Mouse (Mus musculus) adrenal gland, postnatal 4 days (tissue): ENCODE data around the gene Gper1. TPM values are rescaled to one million over a fixed set of nuclear protein-coding genes. Genes with fewer than 3 reads are reported as not detected.
A peak's percentile ranks its signal among the peaks of the same experiment; 100 is the strongest.

ENCODE experiments used
- DNase-seq, 2 experiments: peaks; one replicate each; pipeline ENCODE4 v3.0.0; 2021 to 2022; ENCODE audit warnings: low spot score in 2 of 2, mixed read lengths in 2 of 2
- total RNA-seq, 2 experiments: library from RNA; stranded (reverse); gene quantifications; 2 replicates each; pipeline ENCODE4 v1.2.3; 2021

Gene Gper1
- total RNA-seq, 2 experiments from 2014 or later: 6.0 to 7.4 TPM

GRCm38 (mm10) chr5:139441726-139442018, 18.7 kb downstream of the Gper1 start:
- no peak for DNase-seq

- DNase-seq: no peak
Measured at GRCm38 (mm10) chr5:139442428-139442827, 19.5 kb downstream of the Gper1 start.

- no peak for DNase-seq
Measured at GRCm38 (mm10) chr5:139442962-139443361, 20.0 kb downstream of the Gper1 start.

DNA sequence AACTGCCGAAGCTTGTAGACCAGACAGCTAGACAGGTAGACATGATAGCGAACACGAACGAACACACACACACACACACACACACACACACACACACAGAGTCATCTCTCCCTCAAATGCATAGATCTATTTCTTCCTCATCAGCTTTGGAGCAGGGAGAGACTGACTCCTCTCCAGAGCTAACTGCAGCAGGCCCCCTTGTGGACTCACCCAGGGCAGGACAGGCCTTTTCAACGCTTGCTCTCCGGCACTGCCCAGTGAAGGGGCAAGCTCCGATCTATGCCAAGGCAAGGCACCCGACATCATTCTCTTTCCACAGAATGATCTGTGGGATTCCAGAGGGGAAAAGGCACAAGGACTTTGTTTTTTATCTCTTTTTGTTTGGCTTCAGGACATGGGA, 22.3 kb downstream of the Gper1 start:
- no peak for DNase-seq

GRCm38 (mm10) chr5:139448025-139448424, 25.1 kb downstream of the Gper1 start:
- no peak for DNase-seq

DNA sequence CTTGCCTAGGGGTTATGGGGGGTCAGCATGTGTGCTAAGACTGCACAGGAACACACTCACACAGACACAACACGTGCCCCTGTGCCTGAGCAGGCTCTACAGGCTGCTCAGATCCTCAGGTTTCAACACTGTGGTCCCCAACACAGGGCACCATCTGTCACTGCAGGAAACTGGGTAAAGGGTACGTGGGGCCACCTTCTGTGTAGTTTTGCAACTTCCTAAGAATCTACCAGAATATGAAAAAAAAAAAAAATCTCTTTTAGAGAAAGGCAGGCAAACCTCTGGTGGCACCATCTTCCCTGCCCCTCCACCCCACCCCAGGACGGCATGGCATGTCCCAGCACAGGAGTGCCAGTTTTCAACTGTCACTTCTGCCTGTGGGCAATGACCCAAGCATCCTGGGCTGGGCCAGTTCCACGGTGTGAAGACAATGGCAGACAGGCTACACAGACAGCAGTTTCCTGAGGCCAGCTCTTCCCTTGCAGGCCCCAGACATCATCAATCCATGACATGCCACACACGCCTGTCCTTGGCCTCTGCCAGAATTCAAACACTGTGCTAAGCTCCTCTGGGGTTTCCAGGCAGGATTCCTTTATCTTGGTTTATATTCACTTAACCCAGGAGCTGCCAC, 26.3 kb downstream of the Gper1 start:
- no peak for DNase-seq

DNA sequence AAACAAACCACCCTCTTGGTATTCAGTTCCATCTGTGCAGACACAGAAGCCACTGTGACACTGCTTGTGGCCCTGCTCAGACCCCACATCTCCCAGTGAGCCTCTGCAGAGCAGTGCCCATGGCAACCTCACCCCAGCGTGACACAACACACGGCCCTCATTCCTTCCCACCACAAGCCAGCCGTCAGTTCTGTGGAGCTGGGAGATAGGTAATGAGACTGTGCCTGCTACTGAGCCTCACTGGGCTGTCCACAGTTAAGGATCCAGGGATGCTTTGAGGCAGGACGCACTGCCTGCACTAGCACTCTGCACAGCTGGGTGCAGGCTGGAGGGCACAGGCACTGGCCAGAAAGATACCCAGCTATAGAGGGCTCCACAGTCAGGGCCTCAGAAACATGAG, 27.0 kb downstream of the Gper1 start:
- no peak for DNase-seq

DNA sequence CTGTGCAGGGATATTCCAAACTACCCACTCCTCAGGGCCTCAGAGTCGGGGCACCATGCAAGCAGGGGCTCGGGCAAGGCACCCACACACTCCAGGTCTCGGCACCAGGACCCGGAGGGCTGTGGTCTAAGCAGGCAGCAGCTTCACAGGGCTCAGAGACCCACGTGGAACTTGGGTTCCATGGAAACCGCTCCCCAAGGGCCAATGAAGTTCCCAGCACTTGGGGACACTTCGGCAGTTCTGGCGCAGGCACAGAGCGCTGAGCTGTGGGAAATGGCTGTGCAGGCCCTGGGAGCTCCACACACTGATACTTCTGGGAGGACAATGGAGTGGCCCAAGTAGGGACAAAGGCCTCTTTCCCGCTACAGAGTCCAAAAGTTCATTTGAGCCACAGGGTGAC, 30.1 kb downstream of the Gper1 start:
- no peak for DNase-seq

- no peak for DNase-seq
Measured at GRCm38 (mm10) chr5:139455166-139455565, 32.2 kb downstream of the Gper1 start.

- no peak for DNase-seq
Measured at GRCm38 (mm10) chr5:139457241-139457640, 34.3 kb downstream of the Gper1 start.

DNA sequence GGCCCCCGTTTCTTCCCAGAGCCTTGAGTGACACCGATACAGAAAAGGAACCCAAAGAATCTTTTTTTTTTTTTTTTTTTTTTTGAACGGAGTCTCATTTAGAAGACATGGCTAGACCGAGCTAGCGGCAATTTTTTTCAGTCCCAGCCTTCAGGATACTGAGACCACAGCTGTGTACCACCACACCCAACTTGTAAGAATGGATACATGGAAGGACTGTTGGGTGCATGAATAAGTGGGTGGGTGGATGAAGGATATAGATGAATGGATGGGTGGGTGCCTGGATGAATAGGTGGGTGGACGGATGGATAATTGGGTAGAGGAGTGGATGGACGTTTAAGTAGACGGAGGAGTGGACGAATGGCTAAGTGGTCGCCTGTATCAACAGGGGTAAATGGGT, 37.0 kb downstream of the Gper1 start:
- DNase-seq: no peak

DNA sequence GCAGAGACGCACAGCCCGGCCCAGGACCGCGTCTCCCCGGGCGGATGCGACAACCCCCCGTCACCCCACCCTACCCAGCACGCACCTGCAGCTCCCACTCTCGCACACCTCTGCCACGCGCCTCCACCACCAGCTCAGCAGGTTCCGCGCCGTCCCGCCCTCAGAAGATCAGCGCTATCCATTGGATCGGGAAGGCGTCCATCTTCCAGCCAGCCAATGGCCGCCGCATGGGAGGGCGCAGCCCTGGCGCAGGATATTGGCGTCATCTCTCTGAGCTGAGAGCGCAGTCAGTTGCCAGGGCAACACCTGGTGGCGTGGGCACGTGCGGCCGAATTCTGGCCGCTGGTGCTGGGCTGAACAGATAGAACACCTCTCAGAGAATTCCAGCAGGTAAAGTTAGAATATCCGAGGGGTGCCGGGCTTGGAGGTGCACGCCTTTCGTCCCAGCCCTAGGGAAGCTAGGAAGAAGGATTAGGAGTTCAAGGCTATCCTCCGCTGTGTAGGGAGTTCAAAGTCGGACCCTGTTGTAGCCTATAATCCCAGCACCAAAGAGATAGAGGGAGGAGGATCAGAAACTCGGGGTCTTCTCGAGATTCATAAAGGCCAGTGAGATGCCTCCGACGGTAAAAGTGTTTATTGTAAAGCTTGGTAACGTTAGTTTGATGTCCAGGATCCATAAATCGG, 37.6 kb downstream of the Gper1 start, which contains the start of gene 3110082I17Rik:
3110082I17Rik (minus strand) TSS at position 144 of the 684 bp plus-strand sequence.
- peak; percentile 97 to 99 for DNase-seq

- DNase-seq: no peak
Measured at GRCm38 (mm10) chr5:139464874-139465273, 41.9 kb downstream of the Gper1 start.

DNA sequence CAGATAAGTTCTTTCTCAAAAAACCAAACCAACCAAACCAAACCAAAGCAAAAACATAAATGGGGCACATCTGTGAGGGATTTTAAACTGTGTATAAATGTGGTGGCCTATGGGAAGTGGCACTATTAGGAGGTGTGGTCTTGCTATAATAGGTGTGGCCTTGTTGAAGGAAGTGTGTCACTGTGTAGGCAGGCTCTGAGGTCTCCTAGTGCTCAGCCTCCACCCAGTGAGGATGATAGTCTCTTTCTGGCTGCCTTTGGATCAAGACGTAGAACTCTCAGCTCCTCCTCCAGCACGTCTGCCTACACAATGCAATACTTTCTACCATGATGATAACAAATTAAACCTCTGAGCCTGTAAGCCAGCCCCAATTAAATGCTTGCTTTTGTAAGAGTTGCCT, 43.4 kb downstream of the Gper1 start:
- no peak for DNase-seq

- no peak for DNase-seq
Measured at GRCm38 (mm10) chr5:139466801-139467200, 43.9 kb downstream of the Gper1 start.

DNA sequence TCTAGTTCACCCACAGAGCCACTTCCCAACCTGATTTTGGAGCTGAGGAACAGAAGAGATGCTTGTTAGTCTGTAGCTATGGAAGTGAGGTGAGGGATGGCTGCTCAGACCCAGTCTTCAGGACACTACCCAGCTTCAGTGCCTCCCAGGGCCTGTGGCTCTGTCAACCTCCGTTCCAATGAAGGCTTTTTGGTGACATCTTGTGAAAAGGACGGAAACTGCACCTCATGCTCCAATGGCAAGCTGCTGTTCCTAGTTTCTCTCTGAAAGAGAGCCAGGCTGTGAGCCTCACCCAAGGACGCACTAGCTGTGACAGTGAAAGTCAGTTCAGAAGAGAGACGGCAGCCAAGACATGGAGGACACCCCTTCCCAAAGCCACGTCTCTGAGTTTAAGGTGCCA, 45.0 kb downstream of the Gper1 start:
- DNase-seq: no peak

DNA sequence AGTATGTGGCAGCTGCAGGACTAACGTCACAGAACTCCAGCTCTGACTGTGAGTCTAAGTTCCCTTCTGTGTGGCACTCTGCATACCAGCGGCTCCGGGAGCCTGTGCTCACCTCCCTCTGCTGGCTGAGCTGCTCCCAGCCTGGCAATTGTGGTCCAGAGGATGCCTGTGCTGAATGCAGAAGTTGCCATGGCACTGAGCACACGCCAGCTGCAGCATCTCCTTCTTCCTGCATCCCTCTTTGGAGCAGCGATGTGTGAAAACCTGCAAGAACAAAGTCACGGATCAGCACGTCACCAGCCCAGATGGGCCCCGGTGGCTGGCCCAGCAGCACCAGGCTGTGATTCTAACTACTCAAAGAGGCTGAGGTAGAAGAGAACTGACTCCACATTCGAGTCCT, 51.8 kb downstream of the Gper1 start:
- DNase-seq: no peak

Other genes with a start within 250 kb of the Gper1 start
- 10 to 100 TPM; 78.5 to 81.6 TPM for gene Sun1, start 222.5 kb upstream of the Gper1 start, total RNA-seq
- 100 to 1,000 TPM; 102 to 118 TPM for gene Get4, start 170.8 kb upstream of the Gper1 start, total RNA-seq
- 1 to 10 TPM; 6.2 to 8.0 TPM for gene Adap1, start 97.5 kb upstream of the Gper1 start, total RNA-seq
- gene Cox19, start 71.7 kb upstream of the Gper1 start, total RNA-seq: 10 to 100 TPM; 62.9 to 65.6 TPM
- not detected for gene Cyp2w1, start 70.5 kb upstream of the Gper1 start, total RNA-seq
- 10 to 100 TPM; 10.4 to 10.7 TPM for gene Gpr146, start 45.5 kb upstream of the Gper1 start, total RNA-seq
- under 1 TPM; 0.48 to 0.93 TPM for gene C130050O18Rik, start 17.9 kb upstream of the Gper1 start, total RNA-seq
- 10 to 100 TPM; 18.8 to 19.7 TPM for gene 3110082I17Rik, start 37.4 kb downstream of the Gper1 start, total RNA-seq
- gene Zfand2a, start 61.4 kb downstream of the Gper1 start, total RNA-seq: 10 to 100 TPM; 26.7 to 29.7 TPM
- 1 to 10 TPM in 1 of 2 experiments, under 1 TPM in 1; 0.42 to 3.8 TPM for gene Uncx, start 120.3 kb downstream of the Gper1 start, total RNA-seq